Mouse (Mus musculus) v-Abl transformed pro-B cells (cell line): Measurements from ENCODE around the gene Gm28374.

Experiments used
- in situ Hi-C, 2 experiments: fragments of 400-800 bp; cut with MboI; formaldehyde crosslinking; loops; one replicate each; pipeline ENCODE4 v1.15.1; 2025; ENCODE audit not compliant: unreplicated experiment in 2 of 2

Gm28374 gene

GRCm38 (mm10) chr19:6058966-6059365 lies 23.1 kb downstream of the Gm28374 start:
- in situ Hi-C loops, result no loop called here

GRCm38 (mm10) chr19:6058513-6058912 lies 23.5 kb downstream of the Gm28374 start:
- in situ Hi-C loops, result no loop called here

- in situ Hi-C loops, result no loop called here
Observed at GRCm38 (mm10) chr19:6057313-6058096, 24.6 kb downstream of the Gm28374 start, which contains the start of the genes Mrpl49 and Fau. Gene Mrpl49 (minus strand): TSS chr19:6057785. Gene Fau (plus strand): TSS chr19:6057844.

DNA sequence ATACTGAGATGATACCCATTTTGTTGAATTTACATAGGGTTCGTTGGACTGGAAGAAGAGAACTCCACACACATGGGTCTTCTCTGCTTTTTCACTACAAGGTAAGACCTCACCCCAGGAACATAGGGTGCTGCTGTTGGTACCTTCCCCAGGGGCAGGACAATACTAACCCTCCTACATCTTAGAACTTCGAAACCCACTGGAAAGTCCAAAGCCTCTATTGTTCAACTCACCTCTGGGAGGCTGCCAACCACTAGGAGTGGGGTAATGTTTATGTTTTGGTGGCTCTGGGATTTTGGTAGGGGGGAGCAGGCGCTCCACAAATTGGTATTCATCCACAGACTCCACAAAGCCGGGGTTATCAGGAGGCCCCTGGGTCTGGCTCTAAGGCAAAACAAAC lies 25.4 kb downstream of the Gm28374 start:
- in situ Hi-C loops, result no loop called here

DNA sequence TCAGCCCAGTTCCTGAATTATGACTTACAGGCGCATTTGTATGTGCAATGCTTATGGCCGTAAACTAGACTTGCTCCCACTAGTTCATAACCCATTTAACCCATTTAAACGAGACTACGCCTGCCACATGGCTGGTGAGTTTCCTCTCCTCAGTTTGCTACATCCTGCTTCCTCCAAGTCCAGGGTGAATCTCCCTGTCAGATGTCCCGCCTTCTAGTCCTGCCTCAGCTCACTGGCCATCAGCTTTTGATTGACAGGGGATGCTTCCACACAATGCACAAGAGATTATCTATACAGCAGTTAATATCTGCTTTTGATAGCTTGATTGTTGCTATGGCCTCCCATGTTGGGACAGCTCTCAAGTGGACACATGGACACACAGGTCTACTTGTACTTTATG lies 27.8 kb downstream of the Gm28374 start:
- in situ Hi-C loops, result no loop called here

- in situ Hi-C loops, result no loop called here
Observed at GRCm38 (mm10) chr19:6052516-6052915, 29.5 kb downstream of the Gm28374 start.

DNA sequence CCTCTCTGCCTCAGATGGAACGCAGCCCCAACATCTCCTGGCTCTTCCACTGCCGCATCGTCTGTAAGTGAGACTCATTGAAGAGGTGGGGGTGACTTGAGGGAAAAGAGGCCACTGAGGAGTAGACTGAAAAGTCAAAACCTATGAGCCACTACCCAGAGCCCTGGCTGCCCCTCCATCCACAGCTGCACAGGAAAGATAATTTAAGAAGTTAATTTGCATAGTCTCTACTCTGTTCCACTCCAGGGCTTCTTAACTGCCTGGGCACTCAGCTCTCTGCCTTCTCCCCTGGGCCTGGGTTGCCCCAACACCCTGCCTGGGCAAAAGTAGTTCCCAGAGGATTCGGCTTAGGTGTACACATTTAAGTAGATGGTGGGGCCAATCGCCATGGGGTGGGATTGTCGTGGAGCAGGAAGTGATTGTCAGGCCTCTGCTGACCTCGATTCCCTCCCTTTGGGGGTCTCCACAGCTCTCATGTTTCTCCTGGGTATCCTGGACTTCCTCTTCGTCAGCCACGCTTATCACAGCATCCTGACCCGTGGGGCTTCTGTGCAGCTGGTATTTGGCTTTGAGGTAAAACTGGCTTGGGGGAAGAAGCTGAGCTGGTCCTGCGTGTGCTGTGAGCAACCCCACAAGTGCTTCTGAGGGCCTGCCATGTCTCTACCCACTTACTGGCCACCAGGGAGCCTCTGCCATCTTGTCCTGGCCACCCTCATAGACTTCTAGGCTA lies 33.2 kb downstream of the Gm28374 start:
- in situ Hi-C loops, result loop anchor here in 1 of 2 experiments (10.0 kb wide), 1 partner anchor 286 kb away; the partner anchor contains the start of gene Men1

- in situ Hi-C loops, result loop anchor here in 1 of 2 experiments (10.0 kb wide), 1 partner anchor 287 kb away; the partner anchor contains the start of gene Men1
Observed at GRCm38 (mm10) chr19:6047899-6048166, 34.2 kb downstream of the Gm28374 start.

DNA sequence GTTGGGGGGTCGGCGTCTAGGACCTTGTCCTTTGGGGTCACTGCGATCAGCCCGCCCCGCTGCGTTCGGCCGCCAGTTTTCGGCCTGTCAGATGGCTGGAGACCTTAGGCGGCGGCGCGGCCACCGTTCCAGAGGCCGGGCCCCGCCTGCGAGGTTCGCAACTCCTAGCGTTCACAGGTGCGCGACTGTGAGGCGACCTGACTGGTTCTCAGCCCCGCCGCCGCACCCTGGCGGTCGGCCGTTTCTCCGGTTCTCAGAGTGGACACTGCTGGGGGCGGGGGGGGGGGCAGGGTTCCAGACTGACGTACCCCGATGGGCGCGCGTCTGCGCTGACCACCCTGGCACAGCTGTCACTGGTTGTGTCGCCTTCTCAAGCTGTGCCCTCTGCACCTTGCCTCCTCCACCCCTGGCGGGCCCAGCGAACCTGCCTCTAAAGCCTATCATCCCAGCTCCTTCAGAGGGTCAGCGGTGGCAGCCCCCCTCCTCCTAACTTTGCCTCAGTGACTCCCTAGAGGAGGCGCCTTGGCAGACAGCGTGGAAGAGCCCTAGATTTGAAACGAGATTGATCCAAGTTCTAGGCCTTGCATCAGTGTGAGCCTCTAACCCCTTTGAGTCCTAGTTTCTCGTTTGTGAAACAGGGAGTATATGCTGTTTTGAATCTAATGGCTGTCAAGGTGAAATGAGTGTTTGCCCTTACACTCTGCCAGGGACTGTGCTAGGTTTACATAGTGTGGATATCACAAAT lies 34.7 kb downstream of the Gm28374 start:
- in situ Hi-C loops, result loop anchor here in 1 of 2 experiments (10.0 kb wide), 1 partner anchor 287 kb away; the partner anchor contains the start of gene Men1

- in situ Hi-C loops, result loop anchor here in 1 of 2 experiments (10.0 kb wide), 1 partner anchor 288 kb away; the partner anchor contains the start of gene Men1
Observed at GRCm38 (mm10) chr19:6046294-6047153, 35.5 kb downstream of the Gm28374 start, which contains the start of gene Syvn1. Gene Syvn1 (plus strand): TSS chr19:6046576.

DNA sequence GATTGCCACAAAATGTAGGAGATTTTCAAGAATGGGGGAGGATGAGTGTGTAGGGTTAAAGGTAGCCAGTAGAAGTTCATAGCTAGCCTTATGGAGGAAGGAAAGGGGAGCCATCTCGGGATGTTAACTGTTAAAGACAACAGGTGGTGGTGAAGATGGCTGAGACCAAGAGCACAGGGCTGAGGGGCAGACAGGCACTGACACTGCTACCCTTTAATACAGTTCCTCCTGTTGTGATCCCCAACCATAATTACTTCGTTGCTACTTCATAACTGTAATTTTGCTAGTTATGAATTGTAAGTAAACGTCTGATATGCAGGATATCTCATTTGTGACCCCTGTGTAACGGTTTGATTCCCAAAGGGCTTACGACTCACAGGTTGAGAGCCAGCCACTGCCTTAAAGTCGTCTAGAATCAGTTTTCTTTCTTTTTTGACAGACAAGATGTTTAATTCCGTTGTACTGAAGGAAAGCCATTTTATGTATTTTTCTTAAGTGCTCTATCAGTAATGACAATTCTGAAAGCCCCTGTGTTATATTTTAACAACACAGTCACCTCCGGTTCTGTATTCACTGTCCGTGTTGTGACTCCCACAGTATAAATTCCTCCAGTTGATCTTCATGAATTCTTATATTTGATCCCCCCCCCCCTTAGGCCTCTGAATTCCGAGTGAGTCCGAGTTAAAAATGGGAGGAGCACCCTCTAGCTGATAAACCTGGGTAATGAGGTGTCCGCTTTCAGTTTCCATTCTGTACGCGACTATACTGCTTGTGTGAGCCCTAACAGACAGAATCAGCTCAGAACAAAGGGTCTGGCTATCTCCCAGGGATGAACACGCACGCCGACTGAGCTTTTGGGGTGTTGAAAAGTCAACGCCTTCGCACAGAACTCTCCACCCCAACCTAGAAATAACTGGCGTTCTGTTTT lies 36.4 kb downstream of the Gm28374 start:
- in situ Hi-C loops, result loop anchor here in 1 of 2 experiments (10.0 kb wide), 1 partner anchor 289 kb away; the partner anchor contains the start of gene Men1

DNA sequence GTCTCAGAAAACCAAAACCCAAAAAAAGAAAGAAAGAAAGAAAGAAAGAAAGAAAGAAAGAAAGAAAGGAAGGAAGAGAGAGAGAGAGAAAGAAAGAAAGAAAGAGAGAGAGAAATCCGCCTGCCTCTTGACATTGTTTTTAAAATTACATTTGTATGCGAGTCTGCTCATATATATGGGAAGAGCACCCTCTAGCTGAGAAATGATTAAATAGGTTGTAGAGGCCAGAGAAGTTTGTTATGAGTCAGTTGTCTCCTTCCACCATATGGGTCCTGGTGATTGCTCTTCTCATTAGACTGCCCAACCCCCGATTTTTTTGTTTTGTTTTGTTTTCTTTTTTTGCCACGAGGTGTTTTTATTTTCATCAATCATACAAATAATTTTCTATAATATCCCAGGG lies 38.0 kb downstream of the Gm28374 start:
- in situ Hi-C loops, result loop anchor here in 1 of 2 experiments (10.0 kb wide), 1 partner anchor 291 kb away; the partner anchor contains the start of gene Men1

DNA sequence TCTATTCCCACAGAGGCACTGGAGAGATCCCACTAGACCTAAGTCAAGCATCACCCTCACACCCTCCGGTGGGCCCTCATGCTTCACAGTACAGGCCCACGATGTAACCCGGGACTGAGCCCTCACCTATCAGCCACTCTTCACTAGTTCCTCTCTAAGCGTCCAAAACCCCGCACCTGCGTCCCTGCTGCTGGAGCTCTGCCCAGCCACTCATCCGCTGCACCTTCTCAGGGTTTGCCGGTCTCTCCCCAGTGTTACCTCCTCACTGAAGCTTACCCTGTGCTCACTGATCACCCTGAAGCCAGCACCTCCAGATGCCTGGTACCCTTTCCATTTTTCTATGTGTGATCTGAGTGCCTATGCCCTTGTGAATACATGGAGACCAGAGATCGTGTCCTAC lies 39.8 kb downstream of the Gm28374 start:
- in situ Hi-C loops, result loop anchor here in 1 of 2 experiments (10.0 kb wide), 1 partner anchor 293 kb away; the partner anchor contains the start of gene Men1

DNA sequence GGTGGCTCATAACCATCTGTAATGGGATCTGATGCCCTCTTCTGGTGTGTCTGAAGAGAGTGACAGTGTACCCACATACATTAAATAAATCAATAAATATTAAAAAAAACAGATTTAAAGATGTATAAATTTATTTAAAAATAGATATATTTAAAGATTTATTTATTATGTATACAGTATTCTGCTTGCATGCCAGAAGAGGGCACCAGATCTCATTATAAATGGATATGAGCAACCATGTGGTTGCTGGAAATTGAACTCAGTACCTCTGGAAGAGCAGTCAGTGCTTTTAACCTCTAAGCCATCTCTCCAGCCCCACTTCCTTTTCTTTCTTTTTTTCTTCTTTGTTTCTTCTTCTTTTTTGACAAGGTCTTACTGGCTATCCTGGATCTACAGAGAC lies 42.1 kb downstream of the Gm28374 start:
- in situ Hi-C loops, result loop anchor here in 1 of 2 experiments (10.0 kb wide), 1 partner anchor 295 kb away; the partner anchor contains the start of gene Men1

- in situ Hi-C loops, result loop anchor here (5.0 kb wide), 1 partner anchor 89 kb away; the partner anchor contains the start of gene Snx15 (in 2 of the 2)
Observed at GRCm38 (mm10) chr19:6038326-6038725, 43.7 kb downstream of the Gm28374 start.

- in situ Hi-C loops, result loop anchor here (5.0 kb wide), 1 partner anchor 90 kb away; the partner anchor contains the start of gene Snx15 (in 2 of the 2)
Observed at GRCm38 (mm10) chr19:6037695-6038094, 44.4 kb downstream of the Gm28374 start.

GRCm38 (mm10) chr19:6035966-6036585 lies 46.0 kb downstream of the Gm28374 start:
- in situ Hi-C loops, result loop anchor here (5.0 kb wide), 1 partner anchor 91 kb away; the partner anchor contains the start of gene Snx15 (in 2 of the 2)
